ENCODE assay signal across 19 mouse cellular contexts in genomic region chr9:95392011-95392410, GRCm38 (mm10). TPM values are rescaled to one million over a fixed set of nuclear protein-coding genes. Genes with fewer than 3 reads are reported as not detected.
DNase-seq lines count a peak whose midpoint lies in the region; ATAC-seq lines count a peak whose summit lies in the region.
"Had no signal": no experiment of that assay in that cellular context is flagged by ENCODE, and none has a peak within 500 bp of the region (broad histone marks: within the 10 kb centered on the region; RNA-seq: fewer than 3 reads in every experiment).

No protein-coding gene starts in this region.

- no peaks in the 10 kb centered on the region for H3K36me3 ChIP-seq in intestine, embryonic 14.5 days (ENCODE audit: control insufficient read depth, insufficient read depth, low read length)
- H3K36me3 ChIP-seq in intestine, embryonic 15.5 days, result no peaks in the 10 kb centered on the region
- H3K36me3 ChIP-seq in embryonic facial prominence, embryonic 11.5 days (replicated peaks; ENCODE audit: control insufficient read depth, insufficient read depth, low read depth, low read length), result no peaks in the 10 kb centered on the region
- H3K36me3 ChIP-seq: forebrain, embryonic 15.5 days; heart, embryonic 13.5 days; limb, embryonic 15.5 days; midbrain, embryonic 13.5 days had no signal

- ATAC-seq in intestine, embryonic 14.5 days (replicated peaks; ENCODE audit: low FRiP score, low TSS enrichment, low read depth), result no peak
- ATAC-seq in intestine, embryonic 15.5 days, result no peak
- ATAC-seq in embryonic facial prominence, embryonic 11.5 days (replicated peaks; ENCODE audit: insufficient number of reproducible peaks, low FRiP score, low TSS enrichment, low read depth), result no peak
- ATAC-seq: forebrain, embryonic 15.5 days; midbrain, embryonic 13.5 days had no signal

- H3K4me1 ChIP-seq in intestine, embryonic 14.5 days (replicated peaks; ENCODE audit: control insufficient read depth, insufficient read depth, low read length), result no peaks in the 10 kb centered on the region
- H3K4me1 ChIP-seq in intestine, embryonic 15.5 days (replicated peaks), result no peaks in the 10 kb centered on the region
- no peaks in the 10 kb centered on the region for H3K4me1 ChIP-seq in embryonic facial prominence, embryonic 11.5 days (ENCODE audit: control insufficient read depth, insufficient read depth, low read length)
- H3K4me1 ChIP-seq: forebrain, embryonic 15.5 days; heart, embryonic 13.5 days had no signal

- no peak overlapping the region for H3K9ac ChIP-seq in intestine, embryonic 14.5 days (ENCODE audit: low read length)
- H3K9ac ChIP-seq in intestine, embryonic 15.5 days, result no peak overlapping the region
- H3K9ac ChIP-seq in embryonic facial prominence, embryonic 11.5 days (replicated peaks; ENCODE audit: low read length), result no peak overlapping the region
- H3K9ac ChIP-seq: forebrain, embryonic 15.5 days; heart, embryonic 13.5 days; limb, embryonic 15.5 days; midbrain, embryonic 13.5 days had no signal

- no peaks in the 10 kb centered on the region for H3K9me3 ChIP-seq in intestine, embryonic 14.5 days (ENCODE audit: control insufficient read depth, low read length)
- H3K9me3 ChIP-seq in intestine, embryonic 15.5 days, result no peaks in the 10 kb centered on the region
- no peaks in the 10 kb centered on the region for H3K9me3 ChIP-seq in embryonic facial prominence, embryonic 11.5 days (replicated peaks; ENCODE audit: control insufficient read depth, low read length)
- H3K9me3 ChIP-seq: forebrain, embryonic 15.5 days; heart, embryonic 13.5 days; limb, embryonic 15.5 days; midbrain, embryonic 13.5 days had no signal

- WGBS in intestine, embryonic 14.5 days, result 41% methylated on average over 1 of the region's 1 CpGs
- 59% methylated on average over 1 of the region's 1 CpGs for WGBS in intestine, embryonic 15.5 days
- WGBS in embryonic facial prominence, embryonic 11.5 days, result 14% methylated on average over 1 of the region's 1 CpGs

- DNase-seq in adrenal gland, adult 2 months, result peak; percentile 32
- DNase-seq in adrenal gland, postnatal 36 days, result no peak
- DNase-seq in intestine, embryonic 14.5 days (ENCODE audit: low spot score), result peak; percentile 29
- DNase-seq in 3T3-L1 (ENCODE audit: low read depth, low spot score), result peak; percentile 89
- DNase-seq in embryonic facial prominence, embryonic 11.5 days (ENCODE audit: low spot score), result peak; percentile 31
- no peak for DNase-seq in layer of hippocampus, postnatal 10 days (ENCODE audit: low spot score in 2 of 2)
- DNase-seq in spleen, adult 12 weeks (ENCODE audit: low spot score), result no peak
- DNase-seq: adrenal gland, adult 8-10 months; B cell, adult 2 months; cerebellum, adult 9-10 months; kidney, postnatal 4 days; layer of hippocampus, postnatal 36 days; right cerebral cortex, postnatal 14 days had no signal

- H3K4me3 ChIP-seq in intestine, embryonic 14.5 days (ENCODE audit: low read depth, low read length), result no peak overlapping the region
- no peak overlapping the region for H3K4me3 ChIP-seq in intestine, embryonic 15.5 days (replicated peaks)
- H3K4me3 ChIP-seq in embryonic facial prominence, embryonic 11.5 days (ENCODE audit: low read depth, low read length), result no peak overlapping the region
- H3K4me3 ChIP-seq: forebrain, embryonic 15.5 days; heart, embryonic 13.5 days; limb, embryonic 15.5 days; midbrain, embryonic 13.5 days had no signal

- H3K27ac ChIP-seq in intestine, embryonic 14.5 days (ENCODE audit: low read depth), result no peak overlapping the region
- H3K27ac ChIP-seq in intestine, embryonic 15.5 days, result no peak overlapping the region
- H3K27ac ChIP-seq in embryonic facial prominence, embryonic 11.5 days (replicated peaks; ENCODE audit: low read depth, low read length), result no peak overlapping the region
- H3K27ac ChIP-seq: forebrain, embryonic 15.5 days; heart, embryonic 13.5 days; limb, embryonic 15.5 days; midbrain, embryonic 13.5 days; stomach, postnatal 0 days had no signal

- no peak overlapping the region for H3K4me2 ChIP-seq in intestine, embryonic 14.5 days (ENCODE audit: low read length)
- H3K4me2 ChIP-seq in intestine, embryonic 15.5 days (replicated peaks), result no peak overlapping the region
- H3K4me2 ChIP-seq in embryonic facial prominence, embryonic 11.5 days (ENCODE audit: low read depth, low read length), result no peak overlapping the region
- H3K4me2 ChIP-seq: forebrain, embryonic 15.5 days; heart, embryonic 13.5 days; limb, embryonic 15.5 days; midbrain, embryonic 13.5 days had no signal

- H3K27me3 ChIP-seq in intestine, embryonic 14.5 days (replicated peaks; ENCODE audit: control insufficient read depth, insufficient read depth, low read length), result no peaks in the 10 kb centered on the region
- no peaks in the 10 kb centered on the region for H3K27me3 ChIP-seq in intestine, embryonic 15.5 days (replicated peaks)
- no peaks in the 10 kb centered on the region for H3K27me3 ChIP-seq in embryonic facial prominence, embryonic 11.5 days (ENCODE audit: control insufficient read depth, insufficient read depth, low read length)
- H3K27me3 ChIP-seq: forebrain, embryonic 15.5 days; heart, embryonic 13.5 days; limb, embryonic 15.5 days; midbrain, embryonic 13.5 days had no signal

RNA-seq across cellular contexts. Expression of gene Chst2, which starts 14.5 kb away (rescaled TPM):
- 10 to 100 TPM; 20.9 to 32.5 TPM for total RNA-seq in adrenal gland, adult 2 months (2021)
- polyA plus RNA-seq in adrenal gland, adult 2 months (2012; rRNA removed), result 19.7 and 20.9 TPM in 2 replicates
- total RNA-seq in adrenal gland, postnatal 36 days (2021), result 10 to 100 TPM; 24.6 to 41.4 TPM
- 5.1 and 7.1 TPM in 2 replicates for polyA plus RNA-seq in intestine, embryonic 14.5 days (2014; fragmentation: Nextera tagmentation; extraction: Ambion mirVana)
- 5.3 and 6.8 TPM in 2 replicates for polyA plus RNA-seq in intestine, embryonic 15.5 days (2015; fragmentation: Nextera tagmentation; extraction: Ambion mirVana)
- polyA plus RNA-seq in embryonic facial prominence, embryonic 11.5 days (2014; fragmentation: Nextera tagmentation; extraction: Ambion mirVana), result 6.8 and 7.3 TPM in 2 replicates
- 100 to 1,000 TPM; 138 to 140 TPM for total RNA-seq in layer of hippocampus, postnatal 10 days (2021)

Comparison
In these comparisons a context has a peak if more than half of its experiments do, and no peak if none do; other contexts are left out.
1. DNase-seq: peak in adrenal gland, adult 2 months (single experiment), intestine, embryonic 14.5 days (single experiment), 3T3-L1 (single experiment) and embryonic facial prominence, embryonic 11.5 days (single experiment); none in adrenal gland, postnatal 36 days (0 of 2), layer of hippocampus, postnatal 10 days (0 of 2) and spleen, adult 12 weeks (single experiment).